Mouse (Mus musculus) liver, adult (tissue): ENCODE measurements around the gene Cnih3.

ENCODE experiments used
- GATA4 ChIP-seq: IDR thresholded peaks from 2 replicates; pipeline ENCODE4 v1.6.1; 2014; ENCODE audit warnings: mild to moderate bottlenecking, low read length; ENCODE audit not compliant: insufficient replicate concordance

Cnih3 gene

DNA sequence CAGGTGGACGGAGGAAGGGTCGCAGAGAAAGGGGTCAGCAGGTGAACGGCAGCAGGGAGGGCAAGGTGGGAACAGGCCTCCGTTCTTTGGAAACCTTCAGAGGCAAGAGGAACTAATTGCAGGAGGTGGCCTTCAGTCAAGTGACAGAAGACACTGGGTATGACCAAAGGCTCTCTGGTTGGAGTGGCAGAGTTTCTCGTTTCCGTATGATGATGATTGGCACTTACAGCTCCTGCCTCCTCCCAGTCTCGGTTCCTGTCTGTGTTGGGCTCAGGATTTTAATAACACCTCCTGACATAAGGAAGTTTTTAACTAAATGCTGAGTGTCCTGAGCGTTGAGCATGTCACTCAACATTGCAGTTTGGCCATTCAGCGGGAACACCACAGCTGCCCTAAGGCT, 57.3 kb downstream of the Cnih3 start:
- no peak for TF ChIP-seq GATA4

DNA sequence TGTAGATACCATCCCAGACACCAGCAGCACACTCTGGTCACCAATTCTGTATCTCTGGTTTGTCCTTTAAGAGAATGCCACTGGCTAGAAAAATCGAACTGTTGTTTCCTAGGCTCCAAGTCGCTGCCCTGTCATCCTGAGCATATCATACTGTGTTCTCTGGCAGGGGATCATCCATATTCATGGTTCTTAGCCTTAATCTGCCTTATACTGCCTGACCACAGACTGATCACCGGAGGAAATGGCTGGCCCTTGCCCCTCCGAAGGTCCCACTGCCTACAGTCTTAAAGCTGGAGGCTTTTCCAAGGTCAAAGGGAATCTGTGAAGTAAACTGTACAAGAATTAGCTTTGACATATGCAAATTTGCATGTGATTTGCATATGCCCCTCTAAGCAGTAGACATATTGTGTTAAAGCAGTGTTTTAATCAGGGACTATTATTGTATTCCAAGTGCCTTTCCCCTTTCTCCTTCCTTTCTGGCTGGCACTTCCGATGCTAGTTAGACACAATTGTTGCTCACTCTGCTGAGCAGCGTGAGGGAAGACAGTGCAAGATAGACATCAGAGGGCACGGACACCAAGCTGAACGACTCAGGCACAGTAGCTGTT, 58.3 kb downstream of the Cnih3 start:
- no peak for TF ChIP-seq GATA4

DNA sequence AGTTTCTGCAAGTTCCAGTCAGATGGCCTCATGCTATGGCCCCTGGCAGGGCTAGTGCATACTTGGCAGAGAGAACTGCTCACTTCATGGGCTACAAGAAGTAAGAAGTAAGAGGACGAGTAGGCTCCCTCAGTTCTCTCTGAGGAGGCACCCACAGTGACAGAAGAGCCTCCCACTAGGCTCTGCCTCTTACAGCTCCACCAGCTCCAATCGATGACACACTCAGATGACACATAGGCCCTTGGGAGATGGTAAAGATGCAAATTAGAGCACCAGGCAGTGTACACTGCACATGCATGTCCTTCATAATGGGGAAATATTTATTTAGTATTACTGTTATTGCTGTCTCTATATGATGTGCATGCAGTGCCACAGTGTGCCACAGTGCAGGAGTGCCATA, 62.6 kb downstream of the Cnih3 start:
- no peak for TF ChIP-seq GATA4

DNA sequence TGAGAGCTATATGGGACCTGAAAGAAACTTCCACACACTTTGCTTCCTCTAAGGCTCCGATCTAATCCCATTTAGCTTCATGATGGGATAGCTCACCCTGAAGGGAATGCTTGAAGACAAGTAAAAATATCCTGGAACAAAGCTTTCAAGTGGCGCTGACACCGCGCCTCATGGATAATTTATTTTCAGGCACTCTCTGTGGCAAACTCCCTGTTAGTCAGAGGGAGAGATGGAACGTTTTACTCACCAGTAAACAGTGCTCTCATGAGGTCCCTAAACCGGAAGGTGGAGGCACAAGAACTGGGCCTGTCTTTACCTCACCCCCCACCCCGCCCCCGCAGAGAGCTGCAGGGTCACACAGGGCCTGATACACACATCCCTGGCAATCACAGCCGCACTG, 64.4 kb downstream of the Cnih3 start:
- no peak for TF ChIP-seq GATA4

DNA sequence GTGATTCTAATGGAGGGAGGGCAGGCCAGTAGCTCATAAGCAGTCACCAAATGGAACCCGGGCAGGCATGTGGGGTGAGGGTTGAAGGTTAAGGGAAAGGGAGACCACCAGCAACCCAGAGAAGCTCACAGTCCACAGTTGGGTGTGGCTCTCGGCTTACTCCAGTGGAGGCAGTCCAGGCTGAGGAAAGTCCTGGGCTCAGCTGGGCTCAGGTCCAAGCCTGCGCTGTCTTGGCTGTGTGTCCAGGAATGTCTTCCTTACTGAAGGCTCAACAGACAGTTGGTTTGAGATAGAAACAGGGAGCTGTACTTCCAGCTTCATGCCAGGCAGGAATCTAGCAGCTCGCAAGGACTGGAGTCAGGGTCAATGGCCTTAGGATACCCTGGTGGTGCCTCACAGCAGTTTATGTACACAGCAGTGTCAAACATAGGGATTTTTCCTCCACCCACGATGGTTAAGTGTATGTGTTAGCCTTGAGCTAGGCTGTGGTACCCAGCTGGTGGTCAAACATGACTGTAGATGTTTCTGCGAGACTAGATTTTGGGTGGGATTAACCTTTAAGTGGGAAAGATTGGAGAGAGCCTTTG, 65.6 kb downstream of the Cnih3 start:
- no peak for TF ChIP-seq GATA4

DNA sequence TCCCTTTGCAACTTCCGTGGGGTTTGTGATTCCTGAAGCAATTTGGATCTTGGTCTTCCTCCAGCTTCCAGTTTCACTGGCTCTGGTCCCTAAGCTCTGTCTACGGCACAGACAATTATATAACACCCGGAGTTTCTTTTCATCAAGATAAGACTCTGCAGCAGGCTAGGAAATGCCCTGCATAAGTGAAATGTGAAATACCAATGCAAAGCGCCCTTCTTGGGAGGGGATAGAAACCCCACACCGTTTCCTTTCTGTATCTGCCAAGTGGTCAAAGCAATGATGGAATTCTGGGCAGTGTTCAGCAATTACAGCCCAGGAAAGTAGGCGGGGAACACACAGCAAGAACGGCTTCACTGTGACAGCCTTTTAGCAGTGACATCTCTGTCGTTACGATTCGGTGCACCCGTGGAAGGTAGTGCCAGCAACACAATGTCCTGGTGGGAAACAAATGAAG, 67.7 kb downstream of the Cnih3 start:
- TF ChIP-seq GATA4: no peak

DNA sequence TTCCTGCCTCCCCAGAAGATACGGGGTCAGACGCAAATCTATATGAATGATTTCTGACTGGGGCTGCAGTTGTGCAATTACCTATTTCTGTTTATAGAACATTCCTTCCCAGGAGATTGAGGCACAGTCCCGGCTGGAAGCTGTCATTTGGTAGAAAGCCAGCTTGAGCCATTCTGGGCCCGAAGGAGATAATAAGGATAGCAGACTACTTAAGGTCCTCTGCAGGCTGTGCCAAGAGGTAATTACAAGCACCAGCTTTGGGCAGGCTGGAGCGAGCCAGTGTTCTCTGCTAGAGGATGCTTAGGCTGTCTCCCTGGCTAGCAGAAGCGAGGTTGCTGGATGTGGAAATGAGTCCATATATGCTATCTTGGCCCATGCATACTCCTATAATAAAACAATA, 70.4 kb downstream of the Cnih3 start:
- no peak for TF ChIP-seq GATA4

DNA sequence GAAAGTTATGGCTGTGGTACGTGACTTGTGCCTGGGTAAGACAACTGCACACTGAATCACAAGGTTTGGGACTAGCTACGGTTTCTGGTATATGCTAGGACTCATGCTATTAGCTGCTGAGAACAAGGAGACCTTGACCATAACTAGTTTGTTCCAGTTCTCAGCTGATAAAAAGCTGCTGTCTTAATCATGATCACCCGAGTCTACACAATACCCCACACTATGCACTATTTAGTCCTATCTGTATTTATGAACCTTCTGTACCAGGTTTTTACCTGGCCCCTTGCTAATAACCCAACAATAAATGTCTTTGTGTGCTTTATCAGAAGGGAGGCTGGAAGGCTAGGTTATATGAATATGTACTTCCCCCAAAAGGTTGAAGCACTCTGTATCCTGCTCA, 72.5 kb downstream of the Cnih3 start:
- no peak for TF ChIP-seq GATA4

DNA sequence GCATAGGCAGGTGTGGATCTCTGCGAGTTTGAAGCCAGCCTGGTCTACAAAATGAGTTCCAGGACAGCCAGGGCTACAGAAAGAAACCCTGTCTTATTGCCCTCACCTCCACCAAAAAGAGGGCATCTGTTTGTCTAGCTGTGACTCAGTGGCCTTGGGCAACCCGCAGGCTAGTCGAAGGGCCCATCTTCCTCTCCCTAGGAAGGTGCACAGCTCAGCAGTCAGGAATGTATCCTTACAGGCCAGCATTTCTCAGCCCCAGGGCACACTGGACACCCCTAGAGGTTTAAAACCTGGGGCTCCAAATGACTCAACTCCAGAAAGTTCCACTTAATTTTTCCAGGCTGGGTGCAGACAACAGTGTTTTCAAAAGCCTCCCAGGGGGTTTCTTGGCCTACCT, 73.0 kb downstream of the Cnih3 start:
- TF ChIP-seq GATA4: no peak

DNA sequence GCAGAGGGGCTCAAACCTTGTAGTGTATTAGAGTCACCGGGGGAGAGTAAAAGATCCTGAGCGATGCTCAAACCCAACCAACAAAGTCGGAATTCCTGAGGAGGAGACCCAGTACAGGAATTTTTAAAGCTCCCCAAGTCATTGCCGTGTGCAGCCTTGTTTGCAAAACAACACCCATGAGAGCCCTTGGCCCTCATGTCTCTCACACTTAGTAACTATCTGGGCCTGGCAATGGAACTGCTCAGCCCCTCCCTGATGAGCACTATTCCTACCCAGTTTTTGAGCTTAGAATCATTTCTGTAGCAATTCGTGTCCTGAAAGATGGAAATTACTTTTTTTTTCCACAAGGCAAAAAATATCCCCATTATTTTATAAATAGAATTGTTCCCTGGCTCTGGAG, 74.0 kb downstream of the Cnih3 start:
- no peak for TF ChIP-seq GATA4

DNA sequence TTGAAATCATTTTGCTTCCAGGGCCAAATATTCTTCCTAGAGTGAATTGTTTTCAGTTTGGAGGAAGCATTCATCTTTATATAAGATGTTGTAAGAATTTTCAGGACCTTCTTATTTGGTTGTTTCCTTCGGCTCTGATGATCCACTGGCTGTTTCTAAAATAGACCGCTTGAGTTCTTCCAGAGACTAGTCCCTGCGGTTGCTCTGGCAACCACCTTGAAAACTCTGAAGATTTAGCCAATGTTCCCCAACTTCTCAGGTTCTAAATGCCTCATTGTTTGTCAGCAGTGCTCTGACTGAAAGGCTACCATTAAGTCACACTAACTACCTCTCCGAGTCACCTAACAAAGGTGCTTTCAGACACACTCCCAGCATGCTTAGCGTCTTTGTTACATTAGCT, 80.8 kb downstream of the Cnih3 start:
- TF ChIP-seq GATA4: no peak

DNA sequence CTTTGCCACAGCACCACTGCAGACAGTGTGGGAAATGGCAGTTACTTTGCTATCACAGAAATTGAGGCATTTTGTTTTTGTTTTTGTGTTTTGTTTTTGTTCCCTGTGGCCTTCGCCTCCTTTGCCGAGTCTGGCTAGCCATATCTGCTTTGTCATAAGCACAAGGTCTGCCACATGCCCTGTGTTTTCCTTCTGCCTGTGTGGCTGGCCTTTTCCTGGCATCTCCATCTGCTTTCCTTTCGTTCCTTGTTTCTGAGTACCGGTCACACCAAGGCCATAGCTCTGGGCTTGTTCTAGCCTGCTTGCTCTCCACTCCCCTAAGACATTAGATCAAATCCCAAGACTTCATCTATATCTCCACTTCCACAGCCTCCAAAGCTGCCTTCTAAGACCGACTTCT, 83.0 kb downstream of the Cnih3 start:
- TF ChIP-seq GATA4: no peak

DNA sequence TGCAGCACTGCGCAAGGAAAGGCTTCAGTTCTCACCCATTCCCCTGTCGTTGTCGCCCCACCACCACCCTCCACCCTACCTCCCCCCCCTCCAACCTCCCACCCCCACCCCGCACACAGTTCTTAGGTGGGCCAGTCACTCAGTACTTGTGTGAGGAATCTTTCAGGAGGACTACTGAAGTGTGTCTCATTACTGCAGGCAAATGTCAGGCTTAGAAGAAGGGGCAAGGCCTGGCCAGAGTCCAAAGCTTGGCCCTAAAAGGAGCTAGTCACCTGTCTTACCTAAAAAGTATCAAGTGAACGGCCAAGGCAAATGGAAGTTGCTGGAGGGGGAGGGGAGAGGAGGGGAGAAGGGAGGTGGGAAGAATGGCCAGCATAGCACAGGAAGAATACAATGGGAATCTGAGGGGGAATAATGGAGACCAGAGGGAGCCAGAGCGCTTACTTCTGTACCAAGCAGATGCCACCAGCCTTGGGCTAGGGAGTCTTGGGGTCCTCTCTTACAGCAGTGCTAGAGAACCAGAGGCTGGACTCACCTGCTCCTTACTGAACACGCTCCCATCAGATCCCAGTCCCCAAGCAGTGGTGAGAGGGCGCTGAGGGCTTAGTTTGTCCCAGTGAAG, 88.7 kb downstream of the Cnih3 start:
- TF ChIP-seq GATA4: no peak

DNA sequence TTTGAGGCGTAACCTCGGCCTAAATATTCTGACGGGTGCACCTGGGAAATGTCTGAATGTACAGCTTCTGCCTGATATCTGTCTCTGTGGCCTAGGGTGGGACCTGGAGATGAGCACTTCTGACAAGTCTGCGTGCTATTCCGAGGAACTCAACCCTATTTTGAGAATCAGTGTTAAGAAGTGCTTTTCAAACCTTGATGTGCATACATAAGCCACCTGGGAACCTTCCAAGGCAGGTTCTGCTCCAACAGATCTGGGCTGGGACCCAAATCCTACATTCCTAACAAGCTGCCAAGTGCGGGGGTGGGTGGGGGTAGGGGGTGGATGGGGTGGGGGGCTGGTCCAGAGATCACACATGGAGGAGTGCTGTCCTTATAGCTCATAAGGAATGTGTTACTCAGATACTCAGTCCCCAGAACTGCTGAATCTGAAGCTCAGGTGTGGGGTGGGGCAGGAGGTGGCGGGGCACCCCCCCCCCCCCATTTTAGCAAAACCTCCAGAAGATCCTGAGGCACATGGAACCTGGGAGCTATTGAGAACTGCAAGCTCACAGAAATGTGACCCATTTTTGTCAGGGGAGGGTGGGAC, 89.3 kb downstream of the Cnih3 start:
- TF ChIP-seq GATA4: no peak

DNA sequence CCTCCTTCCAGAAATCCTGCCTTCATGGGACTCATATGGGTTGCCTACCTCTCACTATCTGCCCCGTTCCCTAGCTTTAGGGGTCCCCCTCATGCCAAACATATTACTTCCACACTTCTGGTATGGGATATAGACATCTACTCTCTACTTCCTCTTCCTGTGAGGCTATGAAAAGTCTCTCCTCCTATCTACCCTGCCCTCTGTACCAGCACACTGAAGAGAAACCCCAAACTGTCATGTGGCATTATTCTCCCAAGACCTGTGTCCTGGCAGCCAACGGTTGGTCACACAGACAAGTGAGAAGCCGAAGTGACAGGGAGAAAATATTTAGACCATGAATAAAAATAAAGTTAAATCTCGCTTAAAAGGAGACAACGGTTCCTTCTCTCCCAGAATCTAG, 92.6 kb downstream of the Cnih3 start:
- TF ChIP-seq GATA4: no peak

DNA sequence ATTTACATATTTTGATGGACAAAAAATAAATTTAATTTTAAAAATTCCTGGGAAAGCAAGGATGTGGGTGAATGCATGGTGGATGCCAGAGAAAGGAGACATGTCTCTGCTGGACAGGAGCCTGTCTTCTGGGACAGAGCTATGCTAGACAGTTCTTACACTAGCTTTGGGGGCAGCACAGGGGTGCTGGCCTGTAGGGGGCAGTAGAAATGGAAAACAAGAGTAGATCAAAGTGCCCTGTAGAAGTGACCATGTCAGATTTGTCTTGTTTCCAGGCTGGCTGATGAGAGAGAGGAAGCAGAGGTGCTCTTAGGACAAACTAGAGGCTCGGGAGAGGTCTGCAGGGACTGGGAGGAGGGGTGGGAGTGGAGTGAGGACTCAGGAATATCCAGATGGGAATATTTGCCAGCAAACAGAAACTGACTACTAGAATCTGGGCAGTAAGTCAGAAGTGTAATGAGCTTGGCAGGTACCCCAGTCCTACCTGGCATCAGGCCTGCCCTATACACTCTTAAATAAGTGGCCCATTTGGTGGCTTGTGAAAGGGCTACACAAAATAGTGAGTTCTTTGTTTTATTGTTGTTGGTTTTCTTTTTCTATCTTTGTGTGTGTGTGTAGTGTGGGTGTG, 93.3 kb downstream of the Cnih3 start:
- no peak for TF ChIP-seq GATA4
